Mouse (Mus musculus) right cerebral cortex, postnatal 36 days (tissue): ENCODE measurements around the gene Pdap1.

Experiments
- DNase-seq, 2 experiments: peaks; one replicate each; pipeline ENCODE4 v3.0.0; 2022; ENCODE audit warnings: low spot score in 2 of 2, mixed read lengths in 1 of 2

The Pdap1 gene

GRCm38 (mm10) chr5:145081866-145082613 lies 58.0 kb downstream of the Pdap1 start:
- no peak for DNase-seq
